Mouse (Mus musculus) stomach, postnatal 0 days (tissue): ENCODE measurements at regions not wholly inside any gene's neighbourhood (a gene's known extent, or its start where the extent isn't known, plus 50 kb on each side); places are given as distances from the start of the nearest gene placed in this dataset.
A peak's percentile ranks its signal among the peaks of the same experiment; 100 is the strongest.

Experiments
- ATAC-seq: fragments of 200-750 bp; cut with Nextera tagmentation; 2 replicates; pipeline ENCODE4 v1.8.0; 2017; ENCODE audit not compliant: low FRiP score, low TSS enrichment
- DNase-seq: peaks from one replicate; pipeline ENCODE4 v3.0.0-alpha.2; 2016; ENCODE audit warnings: low spot score
- H3K27ac ChIP-seq: fragments of 300-500 bp; sonication (generic); replicated peaks from 2 replicates; pipeline ENCODE4 v1.5.1; 2014; ENCODE audit warnings: mild to moderate bottlenecking, control low read depth
- H3K27me3 ChIP-seq: fragments of 300-500 bp; sonication (generic); 2 replicates; pipeline ENCODE4 v1.6.1; 2014; ENCODE audit warnings: low read length; ENCODE audit not compliant: control insufficient read depth, insufficient read depth
- H3K36me3 ChIP-seq: fragments of 300-500 bp; sonication (generic); 2 replicates; pipeline ENCODE4 v1.6.1; 2014; ENCODE audit warnings: low read length, mixed read lengths; ENCODE audit not compliant: control insufficient read depth, insufficient read depth
- H3K4me1 ChIP-seq: fragments of 300-500 bp; sonication (generic); replicated peaks from 2 replicates; pipeline ENCODE4 v1.6.1; 2014; ENCODE audit warnings: antibody characterized with exemption; ENCODE audit not compliant: control insufficient read depth, insufficient read depth
- H3K4me2 ChIP-seq: fragments of 300-500 bp; sonication (generic); replicated peaks from 2 replicates; pipeline ENCODE4 v1.6.1; 2014; ENCODE audit warnings: low read depth, mild to moderate bottlenecking, control low read depth, moderate library complexity
- H3K4me3 ChIP-seq: fragments of 300-500 bp; sonication (generic); 2 replicates; pipeline ENCODE4 v1.5.1; 2014; ENCODE audit warnings: low read depth, low read length, control low read depth
- H3K9ac ChIP-seq: fragments of 300-500 bp; sonication (generic); 2 replicates; pipeline ENCODE4 v1.6.1; 2014; ENCODE audit warnings: mild to moderate bottlenecking, low read length, control low read depth, mixed read lengths
- H3K9me3 ChIP-seq: fragments of 300-500 bp; sonication (generic); 2 replicates; pipeline ENCODE4 v1.6.1; 2016; ENCODE audit warnings: low read length; ENCODE audit not compliant: control insufficient read depth
- CTCF ChIP-seq: IDR thresholded peaks from 2 replicates; pipeline ENCODE4 v1.5.1; 2016; ENCODE audit warnings: antibody characterized with exemption, low read depth, mild to moderate bottlenecking, moderate library complexity
- EP300 ChIP-seq: optimal IDR thresholded peaks from 2 replicates; pipeline ENCODE3; 2016; ENCODE audit warnings: antibody characterized with exemption
- WGBS: fragments of 180-500 bp; shearing (Covaris S2); extraction: QIAGEN DNeasy Blood & Tissue Kit; methylation state at CpG from one replicate; pipeline ENCODE4 v1.1.7; 2014; 5-methylcytosine and 5-hydroxymethylcytosine counted together

DNA sequence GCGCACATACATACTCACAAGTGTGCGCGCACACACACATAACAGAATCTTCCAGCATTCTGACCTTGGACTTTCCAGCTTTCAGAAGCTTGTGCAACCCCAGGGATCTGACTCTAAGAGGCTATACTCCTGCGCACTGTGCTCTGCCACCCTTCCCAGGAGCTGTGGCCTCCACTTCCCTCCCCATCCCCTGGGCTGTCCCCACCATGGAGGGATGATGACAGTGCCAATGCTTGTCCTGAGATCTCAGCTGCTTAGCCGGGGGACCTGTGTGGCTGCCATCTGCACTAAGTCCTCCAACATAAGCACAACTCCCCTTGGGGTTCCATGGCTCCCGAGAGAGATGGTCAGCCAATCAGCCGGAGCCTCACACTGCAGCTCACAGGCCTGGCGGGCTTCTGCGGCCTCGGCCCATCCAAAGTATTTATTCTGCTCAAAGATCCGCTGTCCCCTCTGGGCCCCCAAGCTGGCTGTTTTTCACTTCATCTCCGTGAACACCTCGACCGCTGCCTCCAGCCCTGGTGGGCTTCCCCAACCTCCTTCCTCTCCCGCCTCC lies 412.3 kb downstream of the Ajap1 start:
- 62% methylated on average over 15 of the region's 15 CpGs for WGBS
- DNase-seq (no peak), ATAC-seq (no peak)
- H3K27me3 ChIP-seq, result no peaks in the 10 kb centered on the region
- no peak for TF ChIP-seq EP300
- TF ChIP-seq CTCF, result no peak
- no peak overlapping the region for H3K27ac ChIP-seq
- no peak overlapping the region for H3K4me3 ChIP-seq
- H3K4me1 ChIP-seq, result no peaks in the 10 kb centered on the region
- H3K9ac ChIP-seq, result no peak overlapping the region
- H3K36me3 ChIP-seq, result no peaks in the 10 kb centered on the region
- H3K4me2 ChIP-seq, result no peak overlapping the region
- H3K9me3 ChIP-seq, result no peaks in the 10 kb centered on the region

DNA sequence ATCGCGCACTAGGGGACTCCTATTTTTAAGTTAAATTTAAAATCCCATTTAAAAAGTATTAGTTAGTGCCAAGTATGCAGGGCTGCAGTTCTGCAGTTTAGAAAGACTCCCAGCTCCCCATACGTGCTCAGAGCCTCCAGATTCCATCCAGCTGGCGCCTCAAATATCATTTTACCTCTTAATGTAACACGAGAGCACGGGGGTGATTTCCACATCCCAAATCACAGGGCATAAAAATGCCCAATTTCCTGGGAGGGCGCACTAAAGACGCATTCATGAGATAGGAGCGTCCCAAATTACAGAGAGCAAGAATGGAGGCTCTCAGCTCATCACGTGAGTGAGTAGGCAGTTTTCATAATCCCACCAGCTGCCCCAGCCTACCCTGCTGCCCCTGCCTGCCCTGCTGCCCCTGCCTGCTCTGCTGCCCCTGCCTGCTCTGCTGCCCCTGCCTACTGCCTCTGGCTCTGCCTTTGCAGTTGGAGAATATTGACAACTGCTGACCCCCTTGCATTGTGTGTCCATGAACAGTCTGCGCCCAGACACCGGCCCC lies 414.1 kb downstream of the Ajap1 start:
- Histone ChIP-seq H3K27ac (no peak overlapping the region), H3K9ac (no peak overlapping the region), H3K4me1 (no peaks in the 10 kb centered on the region), H3K27me3 (no peaks in the 10 kb centered on the region), H3K9me3 (no peaks in the 10 kb centered on the region), H3K36me3 (no peaks in the 10 kb centered on the region), H3K4me3 (no peak overlapping the region), H3K4me2 (no peak overlapping the region)
- DNase-seq, result no peak
- TF ChIP-seq EP300, result no peak
- no peak for TF ChIP-seq CTCF
- ATAC-seq, result no peak
- 71% methylated on average over 12 of the region's 12 CpGs for WGBS

DNA sequence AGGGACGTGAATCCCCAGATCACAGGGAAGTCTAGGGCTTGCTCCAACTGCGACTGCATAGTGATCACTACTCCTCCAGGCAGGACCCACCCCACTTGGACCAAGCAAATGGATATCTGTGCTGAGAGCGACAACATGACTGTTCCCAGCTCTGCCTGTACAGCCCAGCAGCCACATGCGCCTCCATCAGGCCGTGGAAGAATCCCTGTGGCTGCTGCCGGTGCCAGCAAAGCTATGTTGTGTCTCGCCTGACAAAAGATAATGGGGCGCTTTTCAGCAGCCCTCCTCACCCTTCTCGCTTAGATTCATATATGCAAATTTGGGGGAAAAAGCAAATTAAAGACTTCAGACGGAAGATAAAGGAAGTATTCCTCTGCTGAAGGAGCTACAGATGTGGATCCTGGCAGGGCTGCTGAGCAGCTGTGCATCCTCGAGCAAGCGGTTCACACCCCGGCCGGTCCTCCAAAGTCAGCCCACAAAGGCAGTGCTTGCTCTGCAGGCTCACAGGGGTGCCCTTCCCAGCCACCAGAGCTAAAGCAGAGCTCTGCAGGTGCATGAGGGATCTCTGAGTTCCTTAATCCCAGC lies 418.5 kb downstream of the Ajap1 start:
- H3K27me3 ChIP-seq, result no peaks in the 10 kb centered on the region
- H3K9me3 ChIP-seq, result no peaks in the 10 kb centered on the region
- no peak overlapping the region for H3K27ac ChIP-seq
- no peaks in the 10 kb centered on the region for H3K36me3 ChIP-seq
- TF ChIP-seq EP300, result no peak
- no peak for TF ChIP-seq CTCF
- DNase-seq, result no peak
- no peak overlapping the region for H3K4me2 ChIP-seq
- ATAC-seq, result no peak
- no peaks in the 10 kb centered on the region for H3K4me1 ChIP-seq
- no peak overlapping the region for H3K9ac ChIP-seq
- 68% methylated on average over 14 of the region's 14 CpGs for WGBS
- H3K4me3 ChIP-seq, result no peak overlapping the region

DNA sequence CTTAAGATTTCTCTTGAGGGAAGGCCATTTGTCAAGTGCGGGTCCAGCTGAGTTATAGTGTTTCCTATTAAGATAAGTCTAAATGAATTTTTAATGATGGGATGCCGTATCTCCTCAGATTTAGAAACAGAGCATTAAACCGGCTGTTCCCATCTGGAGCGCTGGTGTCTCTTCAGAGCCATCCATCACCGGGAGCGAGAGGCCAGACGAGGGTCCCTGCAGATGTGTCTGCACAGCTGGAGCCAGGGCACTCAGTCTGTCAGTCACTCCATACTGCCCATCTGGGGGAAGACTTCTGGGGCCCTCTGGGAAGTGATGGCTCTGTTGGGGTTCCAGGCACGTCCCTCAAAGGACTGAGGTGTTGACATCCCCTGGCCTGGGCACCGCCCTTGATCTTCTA lies 419.2 kb downstream of the Ajap1 start:
- no peak overlapping the region for H3K4me3 ChIP-seq
- no peaks in the 10 kb centered on the region for H3K9me3 ChIP-seq
- WGBS, result 55% methylated on average over 9 of the region's 9 CpGs
- DNase-seq (no peak), ATAC-seq (no peak)
- no peaks in the 10 kb centered on the region for H3K36me3 ChIP-seq
- H3K27me3 ChIP-seq, result no peaks in the 10 kb centered on the region
- TF ChIP-seq CTCF, result no peak
- TF ChIP-seq EP300, result no peak
- no peak overlapping the region for H3K9ac ChIP-seq
- no peaks in the 10 kb centered on the region for H3K4me1 ChIP-seq
- H3K27ac ChIP-seq, result no peak overlapping the region
- H3K4me2 ChIP-seq, result no peak overlapping the region

DNA sequence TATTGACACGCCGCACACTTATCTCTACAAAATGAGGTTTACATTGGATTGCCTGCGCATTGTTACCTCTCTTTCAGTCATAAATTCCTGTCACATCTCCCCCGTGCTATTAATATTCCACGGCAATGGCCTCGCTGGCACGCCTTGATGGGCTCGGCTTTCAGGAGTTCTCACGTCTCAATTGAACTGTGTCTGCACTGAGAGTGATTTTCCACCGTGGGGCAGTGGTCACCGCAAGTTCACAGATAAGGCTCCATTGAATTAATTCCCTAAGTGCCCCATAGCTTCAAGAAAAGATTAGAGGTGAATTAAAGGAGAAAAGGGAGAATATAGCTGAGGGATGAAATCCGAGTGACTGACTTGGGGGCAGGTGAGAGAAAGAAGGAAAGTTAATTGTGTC lies 424.5 kb downstream of the Ajap1 start:
- Histone ChIP-seq H3K9ac (no peak overlapping the region), H3K9me3 (no peaks in the 10 kb centered on the region), H3K4me2 (no peak overlapping the region), H3K36me3 (no peaks in the 10 kb centered on the region), H3K4me3 (no peak overlapping the region), H3K27ac (no peak overlapping the region), H3K27me3 (no peaks in the 10 kb centered on the region), H3K4me1 (no peaks in the 10 kb centered on the region)
- 60% methylated on average over 12 of the region's 12 CpGs for WGBS
- no peak for DNase-seq
- TF ChIP-seq CTCF (0 out of 2 replicates have a peak, but pooled peaks have one; percentile 6), EP300 (no peak)
- no peak for ATAC-seq

DNA sequence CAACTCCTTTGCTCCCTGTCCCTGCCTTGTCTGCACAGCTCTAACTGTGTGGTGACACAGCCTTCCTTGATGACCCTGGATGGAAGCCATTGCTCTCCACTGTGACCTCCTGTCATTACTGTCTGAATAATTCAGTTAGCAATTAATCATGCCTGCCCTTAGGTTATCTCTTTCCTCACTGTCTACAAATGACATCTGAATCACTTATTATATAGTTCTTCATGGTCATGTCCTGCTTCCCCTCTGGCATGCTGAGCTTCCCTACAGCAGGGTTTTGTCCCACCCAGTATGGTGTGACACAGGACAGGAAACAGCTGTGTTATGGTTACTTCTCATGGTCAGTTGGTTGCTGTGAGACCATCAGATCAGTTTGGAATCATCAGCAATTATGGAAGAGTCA lies 458.9 kb downstream of the Ajap1 start:
- Histone ChIP-seq H3K4me2 (no peak overlapping the region), H3K4me3 (no peak overlapping the region), H3K9ac (no peak overlapping the region), H3K9me3 (no peaks in the 10 kb centered on the region), H3K4me1 (no peaks in the 10 kb centered on the region), H3K27me3 (no peaks in the 10 kb centered on the region), H3K36me3 (no peaks in the 10 kb centered on the region), H3K27ac (no peak overlapping the region)
- no peak for ATAC-seq
- TF ChIP-seq EP300 (no peak), CTCF (no peak)
- no peak for DNase-seq
